Mouse (Mus musculus) cerebellum, adult 2 months (tissue): ENCODE measurements around the gene Usp42.

ENCODE experiments used
- CTCF ChIP-seq: fragments of 200-500 bp; IDR thresholded peaks from 2 replicates; pipeline ENCODE4 v1.5.1; 2011; ENCODE audit warnings: low read depth, mild to moderate bottlenecking, control low read depth, low read length, moderate library complexity, borderline replicate concordance; ENCODE audit not compliant: insufficient read depth
- POLR2A ChIP-seq: fragments of 200-500 bp; IDR thresholded peaks from 2 replicates; pipeline ENCODE4 v1.6.1; 2011; ENCODE audit warnings: low read length, control low read depth, borderline replicate concordance; ENCODE audit not compliant: insufficient read depth

DNA sequence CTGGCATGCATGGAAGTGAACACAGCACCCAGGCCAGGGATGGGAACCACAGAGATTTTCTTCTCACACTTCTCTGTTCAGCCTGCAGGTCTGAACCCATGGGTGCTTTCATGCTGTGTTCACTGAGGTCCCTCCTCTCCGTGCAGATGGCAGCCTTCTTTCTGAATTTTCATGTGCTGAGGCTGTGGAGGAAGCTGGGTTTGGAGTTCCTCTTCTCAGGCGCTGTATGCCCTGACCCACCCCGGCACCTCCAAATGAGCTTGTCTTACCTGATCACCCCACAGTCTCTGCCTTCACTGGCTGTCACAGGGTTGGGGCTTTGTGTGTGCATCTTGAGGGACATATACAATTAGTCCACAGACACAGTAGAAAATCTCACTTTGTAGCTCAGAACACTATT, 44.5 kb downstream of the Usp42 start:
- TF ChIP-seq CTCF (no peak), POLR2A (no peak)
